Mouse (Mus musculus) embryo, embryonic 9.5 days (tissue): ENCODE data around the gene Upk2.

ENCODE experiments used
- DNase-seq: peaks from one replicate; pipeline ENCODE4 v3.0.0-alpha.2; 2017; ENCODE audit errors: extremely low spot score

Gene Upk2

DNA sequence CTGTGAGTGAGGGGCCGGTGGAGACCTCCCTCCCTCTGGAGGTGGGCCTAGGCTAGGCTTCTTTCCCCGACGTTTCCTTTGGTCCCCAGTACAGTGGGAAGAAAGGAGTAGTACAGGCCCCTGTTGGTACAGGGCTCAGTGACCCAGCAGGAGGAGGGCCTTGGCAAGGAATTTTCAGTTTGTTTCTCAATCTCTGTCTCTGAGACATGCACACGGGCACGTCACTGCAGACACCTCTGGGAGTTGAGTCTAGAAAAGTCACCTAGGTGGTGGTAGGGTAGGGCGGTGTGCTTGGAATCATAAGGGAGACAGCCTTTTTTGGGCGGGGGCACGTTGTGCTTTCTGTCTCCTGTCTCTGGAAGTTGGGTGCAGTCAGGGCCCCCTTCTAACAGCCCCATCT is 33.6 kb upstream of the Upk2 start:
- no peak for DNase-seq

DNA sequence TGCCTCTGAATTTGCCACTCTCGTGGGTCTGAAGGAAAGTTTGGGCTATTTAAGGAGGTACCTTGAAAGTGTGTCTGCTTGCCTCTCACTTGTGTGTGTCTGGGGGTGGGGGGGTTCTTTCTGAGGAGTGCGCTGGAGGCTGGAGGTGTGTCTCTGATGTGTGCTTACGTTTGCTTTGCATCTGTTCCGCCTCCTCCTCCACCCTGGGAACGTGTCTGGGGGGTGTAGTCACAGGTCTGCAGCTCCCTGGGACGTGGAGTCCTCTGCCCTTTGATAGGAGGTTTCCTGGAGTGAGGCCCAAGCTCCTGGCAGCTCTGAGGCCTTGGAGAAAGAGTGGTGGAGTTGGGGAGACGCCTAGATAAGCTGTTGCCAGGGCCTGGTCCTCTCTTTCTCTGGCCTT is 32.7 kb upstream of the Upk2 start:
- peak; percentile 10 for DNase-seq

DNA sequence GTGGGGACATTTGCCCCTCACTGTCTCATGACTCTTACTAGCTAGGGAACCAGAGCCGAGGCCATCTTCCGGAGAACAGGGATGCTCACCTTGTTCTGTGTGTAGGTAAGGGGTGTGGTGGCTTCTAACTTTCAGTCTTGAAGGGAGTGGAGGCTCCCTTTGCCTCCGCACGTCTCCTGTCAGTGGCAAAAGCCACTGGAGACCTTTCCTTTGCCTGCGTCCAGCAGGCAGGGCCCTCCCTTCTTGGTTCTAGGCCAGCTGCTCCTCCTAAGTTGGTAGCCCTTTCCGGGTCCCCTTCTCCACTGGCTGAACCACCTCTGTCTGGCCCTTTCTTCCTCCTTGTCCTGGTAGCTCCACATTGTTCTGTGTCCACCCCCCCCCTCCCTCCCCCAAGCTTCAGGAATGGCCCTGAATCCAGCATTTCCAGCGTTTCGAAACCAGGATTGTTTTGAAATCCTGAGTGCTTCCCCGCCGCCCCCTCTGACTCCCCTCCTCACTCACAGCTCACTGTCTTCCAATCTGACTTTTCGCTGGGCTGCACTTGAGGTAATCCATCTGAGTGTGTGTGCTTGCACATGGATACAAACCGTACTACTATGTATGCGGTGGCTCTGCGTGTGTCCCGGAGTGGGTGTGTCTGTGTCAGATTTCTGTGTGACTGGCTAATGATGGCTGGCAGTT is 32.1 kb upstream of the Upk2 start:
- DNase-seq, result no peak

DNA sequence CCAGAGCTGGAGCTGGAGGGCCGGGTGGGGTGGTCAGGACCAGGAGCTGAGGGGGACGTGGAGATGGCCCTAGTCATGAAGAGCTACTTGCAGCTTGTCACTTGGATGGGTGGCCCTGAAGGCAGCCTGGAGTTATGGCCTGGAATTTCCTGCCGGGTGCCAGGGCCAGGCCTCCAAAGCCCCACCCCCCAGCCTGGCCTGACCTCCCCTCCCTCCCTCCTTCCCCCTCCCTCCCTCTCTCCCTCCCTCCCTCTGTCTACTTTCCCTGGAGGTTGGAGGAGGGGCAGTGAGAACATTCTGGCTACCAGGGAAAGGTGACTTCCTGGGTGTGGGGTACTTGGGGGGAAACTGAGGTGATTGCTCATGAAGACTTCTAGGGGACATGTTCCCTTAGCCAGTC is 31.6 kb upstream of the Upk2 start:
- peak; percentile 65 for DNase-seq

DNA sequence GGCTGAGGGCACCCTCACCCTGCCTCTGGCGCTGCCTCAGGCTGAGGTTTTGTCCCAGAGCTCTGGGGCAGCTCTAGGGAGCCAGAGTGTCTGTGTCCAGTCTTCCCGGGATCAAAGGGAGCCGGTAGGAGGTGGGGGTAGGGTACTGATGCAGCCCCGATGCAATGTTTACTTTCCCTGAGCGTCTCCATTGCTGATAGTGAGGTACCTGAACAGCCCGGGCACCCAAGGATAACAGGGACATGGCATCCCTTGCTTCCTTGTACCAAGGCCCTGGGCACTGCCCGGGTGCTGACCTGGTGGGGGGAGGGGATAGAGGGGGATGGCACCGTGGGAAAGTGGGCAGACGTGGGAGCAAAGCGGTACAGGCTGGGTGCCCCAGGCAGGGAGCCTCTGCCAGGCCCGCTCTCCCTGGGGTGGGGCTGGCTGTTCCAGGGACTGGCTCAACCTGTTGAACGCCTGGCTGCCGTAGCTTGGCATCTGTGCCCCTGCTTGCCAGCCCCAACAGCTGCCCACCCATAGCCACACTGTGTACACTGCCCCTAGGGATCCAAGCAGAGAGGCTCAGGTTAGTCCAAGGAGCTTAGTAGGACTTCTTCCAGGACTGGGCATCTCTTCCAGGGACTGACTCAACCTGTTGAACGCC is 30.9 kb upstream of the Upk2 start:
- DNase-seq, result peak; percentile 15

DNA sequence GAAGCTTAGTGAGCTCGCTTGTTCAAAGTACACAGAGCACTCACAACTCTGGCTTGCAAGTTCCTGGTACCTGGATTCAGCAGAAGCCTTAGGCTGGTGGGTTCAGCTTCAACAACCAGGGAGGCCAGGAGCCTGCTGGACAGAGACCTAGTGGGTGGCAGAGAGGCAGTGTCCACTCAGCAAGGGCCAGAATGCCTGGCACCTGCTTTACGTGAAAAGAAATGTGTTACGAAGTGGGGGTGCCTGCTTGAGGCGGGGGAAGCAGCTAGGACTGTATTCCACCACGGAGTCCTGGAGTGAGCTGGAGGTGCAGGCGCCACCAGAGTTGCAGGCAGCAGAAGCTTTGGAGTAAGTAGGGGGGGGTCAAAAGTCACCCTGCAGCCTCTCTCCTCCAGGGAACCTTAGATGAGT is 30.3 kb upstream of the Upk2 start:
- no peak for DNase-seq

DNA sequence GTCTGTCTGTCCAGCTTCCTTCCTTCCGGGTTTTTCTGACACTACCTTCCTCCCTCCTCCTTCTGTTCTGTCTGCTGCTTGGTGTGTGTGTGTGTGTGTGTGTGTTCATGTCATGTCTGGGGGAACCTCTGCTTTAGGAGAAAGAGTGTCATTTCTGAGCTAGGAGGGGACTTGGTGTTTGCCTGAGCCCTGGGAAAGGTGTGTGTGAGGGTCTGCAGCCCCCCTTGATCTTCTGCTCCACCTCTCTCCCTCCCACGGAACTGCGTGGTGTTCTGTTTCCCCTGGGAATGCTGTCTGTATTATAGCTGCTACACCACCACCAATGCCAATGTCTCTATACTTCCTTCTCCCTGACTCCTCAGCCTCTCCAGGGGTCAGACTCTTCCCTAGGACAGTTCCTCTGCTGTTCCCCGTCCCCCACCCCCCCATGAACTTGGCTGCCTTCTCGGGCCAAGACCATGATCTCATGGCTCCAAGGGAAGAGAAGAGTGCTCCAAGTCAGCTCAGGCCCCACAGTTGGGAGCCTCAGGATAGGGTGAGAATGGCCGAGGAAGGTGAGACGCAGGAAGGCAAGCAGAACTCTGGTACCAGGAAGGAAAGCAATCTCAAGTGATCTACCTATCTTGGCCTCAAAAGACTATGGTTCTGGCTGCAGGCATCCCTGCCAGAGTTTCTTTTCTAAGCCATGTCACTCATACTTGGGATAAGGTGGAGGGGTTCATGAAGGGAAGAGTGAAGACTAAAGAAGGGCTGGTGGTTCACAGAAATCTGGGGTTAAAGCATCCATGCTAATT is 29.7 kb upstream of the Upk2 start:
- DNase-seq, result no peak

DNA sequence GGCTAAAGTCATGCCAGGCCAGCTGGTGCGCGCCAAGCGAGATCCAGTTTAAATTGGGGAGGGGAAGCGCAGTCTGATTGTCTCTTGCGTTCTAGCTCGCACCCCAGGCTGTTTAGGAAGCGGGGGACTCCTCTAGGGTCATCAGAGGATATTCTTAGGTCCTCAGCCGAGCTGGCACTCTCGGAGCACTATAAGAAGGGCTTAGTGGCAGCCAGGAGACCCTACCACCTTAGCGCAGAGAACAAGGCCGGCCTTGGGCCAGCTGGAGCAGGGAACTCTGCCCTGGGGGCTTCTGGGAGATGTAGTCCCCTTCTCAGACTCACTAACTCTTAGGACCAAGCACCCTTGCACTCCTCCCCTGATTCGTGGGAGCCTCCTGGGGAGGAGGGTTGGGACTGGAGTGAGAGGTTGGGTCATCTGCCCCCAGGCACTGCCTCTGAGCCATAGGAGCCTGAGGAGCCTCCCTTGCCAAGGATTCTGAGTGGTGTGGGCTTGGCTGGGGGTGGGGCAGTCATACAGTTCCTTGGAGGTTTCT is 28.8 kb upstream of the Upk2 start:
- DNase-seq, result no peak

DNA sequence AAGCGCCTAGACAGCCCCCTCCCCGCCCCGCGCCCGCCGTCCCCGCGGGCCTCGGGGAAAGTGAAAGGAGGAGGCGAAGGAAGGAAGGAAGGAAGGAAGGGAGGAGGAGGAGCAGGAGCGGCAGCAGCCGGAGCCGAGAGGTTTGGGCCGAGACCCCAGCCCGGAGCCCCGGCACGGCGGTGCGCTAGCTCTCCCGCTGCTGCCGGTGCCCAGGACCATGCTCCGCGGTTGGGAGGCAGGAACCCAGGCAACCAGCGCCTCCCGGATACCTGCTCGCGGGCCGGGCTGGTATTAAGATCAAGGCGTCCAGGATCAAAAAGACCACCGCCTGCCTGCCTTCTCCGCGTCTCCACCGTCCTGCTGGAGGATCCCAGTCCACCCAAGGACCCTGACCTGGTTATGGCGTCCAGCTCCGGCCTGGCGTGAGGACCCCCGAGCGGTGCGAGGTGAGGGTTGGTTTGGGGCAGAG is 28.3 kb upstream of the Upk2 start:
- DNase-seq, result no peak

DNA sequence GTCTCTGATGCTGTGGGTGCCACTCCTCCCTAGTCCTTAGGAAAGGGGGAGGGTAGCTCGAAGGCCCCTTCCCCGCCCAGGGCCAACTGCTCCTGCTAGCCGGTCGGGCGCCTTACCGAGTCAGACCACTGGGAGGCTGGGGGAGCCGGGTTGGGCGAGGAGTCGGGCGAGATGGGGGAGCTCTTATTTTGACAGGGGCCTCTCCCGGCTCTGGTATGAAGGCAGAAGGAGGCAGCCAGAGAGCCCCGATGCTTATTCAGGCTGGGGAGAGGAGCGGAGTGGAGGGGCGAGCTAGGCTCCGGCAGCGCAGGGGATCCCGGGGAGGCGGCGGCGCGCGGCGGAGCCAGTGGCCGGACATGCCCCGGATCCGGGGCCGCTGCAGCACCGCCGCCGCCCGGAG is 27.8 kb upstream of the Upk2 start, which contains the start of gene Bcl9l:
Bcl9l (plus strand) TSS at position 274 of the 400 bp plus-strand sequence.
- DNase-seq, result peak; percentile 97

DNA sequence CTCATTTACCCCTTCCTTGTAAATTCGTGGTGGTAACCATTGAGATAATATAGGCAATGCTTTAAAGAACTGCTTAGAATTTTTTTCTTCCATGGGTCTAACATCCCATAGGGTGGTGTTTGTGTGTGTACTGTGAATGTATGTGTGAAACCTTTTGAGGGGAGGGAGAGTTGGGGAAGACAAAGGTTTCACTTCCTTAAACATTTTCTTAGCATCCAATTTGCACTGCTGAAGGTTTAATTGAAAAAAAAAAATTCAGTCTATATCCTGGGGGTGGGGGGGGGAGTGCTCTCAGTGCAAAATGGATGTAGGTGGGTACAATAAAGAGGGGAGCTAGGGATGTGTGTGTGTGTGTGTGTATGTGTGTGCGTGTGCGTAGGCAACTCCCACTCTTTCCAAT is 27.3 kb upstream of the Upk2 start:
- no peak for DNase-seq

DNA sequence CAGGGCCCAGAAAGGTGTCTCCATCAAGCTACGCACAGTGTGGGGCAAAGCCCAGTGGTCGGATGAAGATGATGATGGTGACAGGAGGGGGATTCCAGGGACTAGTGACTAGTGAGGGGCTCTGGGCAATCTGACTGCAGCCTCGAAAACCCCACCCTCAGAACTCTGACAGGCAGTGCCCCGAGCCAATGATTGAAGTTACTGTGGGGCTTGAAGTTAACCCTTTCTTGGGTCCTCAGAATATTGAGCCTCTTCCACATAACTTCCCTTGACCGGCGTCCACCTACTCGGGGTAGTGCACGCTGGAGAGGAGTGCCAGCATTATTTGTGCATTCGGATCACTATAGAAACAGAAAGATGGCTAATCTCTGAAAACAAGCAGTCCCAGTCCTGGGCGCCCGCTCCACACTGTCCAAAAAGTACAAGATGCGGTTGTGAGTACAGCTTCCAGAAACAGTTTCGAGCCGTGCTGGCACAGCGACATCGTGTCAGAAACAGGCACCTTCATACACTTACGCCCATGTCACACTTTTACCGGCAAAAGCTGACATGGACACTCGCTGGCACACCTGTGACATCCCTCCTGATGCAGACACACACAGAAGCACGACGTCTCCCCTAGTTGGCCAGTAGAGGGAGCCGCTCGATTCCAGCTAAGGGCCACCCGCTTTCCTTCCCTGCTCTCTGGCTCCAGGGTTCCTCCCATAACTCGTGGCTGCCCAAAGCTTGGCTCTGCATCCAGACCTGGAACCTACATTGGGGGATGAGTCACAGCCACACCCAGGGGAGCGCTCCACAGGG is 25.1 kb upstream of the Upk2 start:
- peak; percentile 89 for DNase-seq

DNA sequence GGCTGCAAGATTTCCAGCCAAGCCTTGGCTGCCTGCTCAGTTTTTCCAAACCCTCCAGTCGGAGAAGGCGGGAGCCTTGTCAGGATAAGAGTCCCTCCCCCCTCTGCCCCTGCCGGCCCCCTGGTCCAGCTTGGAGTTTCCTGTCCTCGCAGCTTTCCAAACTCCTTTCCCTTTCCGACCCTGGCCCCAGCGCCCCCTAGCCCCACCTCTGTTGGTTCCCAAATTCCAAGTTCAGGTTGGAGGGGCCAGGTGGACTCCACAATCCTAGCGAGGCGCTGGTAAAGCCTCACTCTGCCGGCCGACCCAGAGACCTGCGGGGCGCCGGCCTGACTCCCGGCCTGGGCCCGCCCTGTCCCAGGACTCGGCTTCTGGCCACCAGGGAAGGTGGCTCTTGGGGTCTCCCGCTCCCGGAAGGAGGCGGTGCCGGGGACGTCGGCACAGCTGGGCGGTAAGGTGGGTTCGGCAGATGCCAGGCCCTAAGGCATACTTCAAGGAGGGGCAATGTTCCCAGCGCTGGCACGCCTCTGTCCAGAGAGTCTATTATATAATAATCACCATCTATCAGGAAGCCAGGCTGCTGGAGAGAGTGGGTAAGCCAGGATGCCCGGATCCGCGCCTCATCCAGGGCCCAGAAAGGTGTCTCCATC is 24.3 kb upstream of the Upk2 start:
- no peak for DNase-seq

DNA sequence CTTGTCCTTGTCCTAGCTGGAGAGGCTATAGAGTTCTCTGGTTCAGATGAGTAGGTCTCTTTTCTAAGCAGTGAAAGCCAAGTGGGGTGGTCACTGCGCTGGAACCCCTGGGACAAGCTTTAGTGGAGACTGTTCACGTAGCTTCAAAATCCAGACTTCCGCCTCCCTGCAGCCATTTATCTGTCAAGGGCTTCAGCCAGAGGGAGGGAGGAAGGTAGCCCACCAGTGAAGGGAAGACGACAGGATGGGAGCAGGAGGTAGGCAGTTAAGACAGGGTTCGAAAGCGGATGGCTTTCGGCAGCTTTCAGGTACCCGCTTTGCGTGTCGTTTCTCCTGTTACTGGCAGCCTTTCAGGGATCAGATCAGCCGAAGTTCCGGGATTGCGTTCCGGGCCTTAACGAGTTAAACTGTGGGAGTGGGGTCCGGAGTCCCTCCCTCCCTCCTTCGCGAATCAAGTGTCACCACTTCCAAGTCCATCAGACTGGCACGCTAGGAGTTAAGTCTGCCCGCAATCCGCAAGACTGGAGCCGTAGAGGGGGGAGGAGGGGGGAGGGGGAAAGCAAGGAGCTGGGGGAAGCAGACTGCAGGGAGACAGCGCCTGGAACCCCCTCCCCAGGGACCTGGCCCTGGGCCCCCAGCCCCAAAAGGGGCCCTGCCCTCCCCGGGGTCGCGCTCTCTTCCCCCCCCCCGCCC is 23.6 kb upstream of the Upk2 start:
- peak; percentile 94 for DNase-seq

DNA sequence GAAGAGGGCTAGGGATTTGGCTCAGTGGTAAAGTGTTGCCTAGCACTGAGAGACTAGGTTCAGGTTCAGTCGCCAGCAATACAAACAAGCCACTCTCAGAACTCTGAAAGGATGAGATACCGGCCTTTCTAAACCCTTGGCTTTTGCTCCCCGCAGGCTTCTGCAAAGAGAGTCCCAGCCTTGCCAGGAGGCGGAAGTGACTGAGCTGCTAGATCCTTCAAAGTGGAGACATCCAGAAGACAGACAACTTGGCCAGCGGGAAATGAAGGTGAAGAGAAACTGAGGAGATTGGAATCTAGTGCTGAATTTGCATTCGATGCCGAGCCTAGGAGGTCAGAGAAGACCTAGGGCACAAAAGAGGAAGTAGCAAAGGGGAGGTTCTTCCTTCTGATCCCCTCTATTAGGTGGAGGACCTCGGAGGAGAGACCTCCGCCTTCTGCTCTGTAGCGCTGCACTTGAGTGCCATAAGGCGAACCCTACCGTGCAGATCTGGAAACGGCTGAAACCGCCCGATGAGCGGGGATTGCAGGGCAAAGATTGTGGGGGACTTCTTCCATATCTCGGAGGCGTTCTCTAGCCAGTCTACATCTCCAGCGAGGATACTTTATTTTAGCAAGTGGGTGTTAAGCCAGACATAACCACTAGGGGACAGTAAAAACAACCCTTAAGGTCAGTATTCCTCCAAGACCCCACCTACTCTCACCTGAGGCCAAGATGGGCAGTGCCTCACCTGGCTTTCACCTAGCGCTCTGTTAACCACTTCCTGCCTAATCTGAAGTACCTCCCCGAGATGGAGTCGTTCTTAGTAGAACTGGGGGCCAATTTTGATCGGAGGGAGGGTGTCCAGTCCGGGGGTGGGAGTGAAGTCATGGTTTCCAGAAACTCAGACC is 22.8 kb upstream of the Upk2 start:
- DNase-seq, result no peak

DNA sequence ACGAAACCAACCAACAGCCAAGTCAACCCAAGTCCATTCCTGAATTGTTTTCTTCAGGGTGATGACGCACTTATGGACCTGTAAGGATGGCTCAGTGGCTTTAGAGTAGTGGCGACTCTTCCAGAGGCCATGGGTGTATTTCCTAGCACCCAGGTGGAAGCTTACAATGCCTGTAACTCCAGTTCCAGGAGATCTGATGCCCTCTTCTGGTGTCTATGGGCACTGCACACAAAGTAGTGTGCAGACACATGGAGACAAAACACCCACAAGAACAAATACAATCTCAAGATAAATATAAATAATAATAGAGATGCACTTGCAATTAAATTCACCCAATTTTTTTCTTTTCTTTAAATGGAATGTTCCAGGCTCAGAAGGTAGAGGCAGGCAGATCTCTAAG is 21.2 kb upstream of the Upk2 start:
- DNase-seq, result no peak

DNA sequence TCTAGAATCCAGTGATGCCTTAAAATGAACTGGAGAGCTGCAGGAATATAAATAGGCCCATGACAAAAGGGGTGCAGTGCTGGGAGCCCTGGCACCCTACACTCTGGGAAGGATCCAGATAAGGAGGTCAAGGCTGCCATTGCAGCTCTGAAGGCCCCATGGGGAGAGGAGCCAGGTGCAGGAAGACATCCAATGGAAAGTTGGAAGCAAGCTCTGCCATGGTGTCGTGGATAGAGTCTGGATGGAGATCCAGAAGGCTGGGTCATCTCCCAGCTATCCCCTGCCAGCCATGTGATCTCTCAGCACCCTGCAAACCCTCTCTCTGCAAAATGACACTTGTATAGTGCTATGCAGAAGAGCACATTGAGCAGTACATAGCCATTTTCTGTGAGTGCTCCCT is 19.6 kb upstream of the Upk2 start:
- no peak for DNase-seq

DNA sequence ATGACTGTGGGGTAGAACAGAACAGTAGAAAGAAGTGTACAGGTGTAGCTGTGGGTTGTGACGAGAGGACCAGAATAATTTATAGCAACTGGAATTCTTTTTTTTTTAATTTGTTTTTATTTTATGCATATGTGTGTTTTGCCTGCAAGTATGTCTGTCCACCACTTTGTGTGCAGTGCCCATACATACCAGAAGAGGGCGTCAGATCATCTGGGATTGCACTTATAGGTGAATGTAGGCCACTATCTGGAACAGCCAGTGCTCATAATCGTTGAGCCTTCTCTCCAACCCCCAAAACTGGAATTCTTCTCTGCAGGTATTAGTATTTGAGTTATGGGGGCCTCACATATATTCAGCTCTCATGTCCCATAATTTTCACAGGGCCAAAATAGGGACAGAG is 18.4 kb upstream of the Upk2 start:
- no peak for DNase-seq

DNA sequence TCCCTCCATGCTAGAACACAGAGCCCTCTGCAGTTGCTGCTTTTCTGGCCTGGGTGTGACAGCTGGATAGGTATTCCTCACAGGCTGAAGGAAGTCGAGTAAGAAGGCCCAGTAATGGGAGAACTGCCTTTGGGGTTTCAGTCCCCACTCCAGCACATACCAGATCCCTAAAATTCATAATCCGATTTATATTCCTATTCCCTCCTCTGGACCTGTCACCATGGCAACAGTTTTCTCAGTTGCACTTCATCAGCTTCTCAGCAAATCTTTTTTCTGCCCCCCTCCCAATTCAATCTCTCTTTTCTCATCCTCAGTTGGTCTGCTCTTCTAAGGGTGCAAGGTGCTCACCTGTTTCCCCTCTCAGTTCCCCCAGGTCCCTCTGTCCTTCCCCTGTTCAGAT is 14.0 kb upstream of the Upk2 start:
- no peak for DNase-seq

DNA sequence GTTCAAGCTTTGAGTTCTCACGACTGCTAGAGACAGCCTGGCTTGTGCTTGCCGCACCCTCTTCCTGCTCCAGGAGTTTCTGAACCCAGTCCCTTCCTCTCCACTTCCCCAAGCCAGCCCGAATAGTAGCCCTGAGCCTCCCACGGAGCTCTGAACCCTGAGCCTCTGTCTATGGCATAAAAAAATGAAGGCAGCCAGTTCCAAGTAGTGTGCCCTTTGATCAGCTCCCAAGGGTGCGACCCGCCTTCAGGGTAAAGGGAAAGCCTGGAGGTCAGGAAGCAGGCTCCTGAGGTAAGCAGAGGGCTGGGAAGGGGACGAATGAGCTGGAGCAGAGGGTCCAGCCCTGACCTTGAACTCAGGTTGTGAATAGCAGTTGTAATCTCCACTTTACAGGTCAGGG is 13.4 kb upstream of the Upk2 start:
- no peak for DNase-seq
